Mouse (Mus musculus) olfactory bulb, adult 2 months (tissue): Measurements from ENCODE around the gene Phactr4. TPM values are rescaled to one million over a fixed set of nuclear protein-coding genes. Genes with fewer than 3 reads are reported as not detected.
"Not testable (repeated sequence)": the region's sequence is repeated elsewhere in the genome, so short reads cannot be mapped to it uniquely, and the experiment has no call there.

Source experiments
- H3K27ac ChIP-seq: fragments of 200-500 bp; 2 replicates; pipeline ENCODE4 v1.5.1; 2012; ENCODE audit warnings: low read depth, low read length; ENCODE audit not compliant: insufficient read depth
- H3K4me1 ChIP-seq: fragments of 200-500 bp; 2 replicates; pipeline ENCODE4 v1.6.1; 2012; ENCODE audit warnings: low read length; ENCODE audit not compliant: control insufficient read depth, insufficient read depth
- H3K4me3 ChIP-seq: fragments of 200-500 bp; 2 replicates; pipeline ENCODE4 v1.5.1; 2012; ENCODE audit warnings: mild to moderate bottlenecking, low read depth, low read length, moderate library complexity; ENCODE audit not compliant: insufficient read depth
- CTCF ChIP-seq: fragments of 200-500 bp; IDR thresholded peaks from 2 replicates; pipeline ENCODE4 v1.5.1; 2012; ENCODE audit warnings: low read depth, mild to moderate bottlenecking, low read length, moderate library complexity; ENCODE audit not compliant: insufficient read depth
- POLR2A ChIP-seq: fragments of 200-500 bp; IDR thresholded peaks from 2 replicates; pipeline ENCODE4 v1.6.1; 2012; ENCODE audit warnings: mild to moderate bottlenecking, low read depth, low read length, moderate library complexity; ENCODE audit not compliant: insufficient read depth
- WGBS: fragments of 180-500 bp; shearing (Covaris S2); methylation state at CpG from one replicate; pipeline ENCODE4 v1.1.7; 2018; 5-methylcytosine and 5-hydroxymethylcytosine counted together
- polyA plus RNA-seq: library from polyadenylated mRNA; stranded (reverse); fragments of >200 nt; gene quantifications from 2 replicates; pipeline ENCODE4 v1.2.4, GENCODE M21; 2012; ENCODE audit warnings: low replicate concordance; ENCODE audit not compliant: missing spikeins, insufficient read depth, insufficient read length

Gene Phactr4
- polyA plus RNA-seq, 1 experiment: not detected

DNA sequence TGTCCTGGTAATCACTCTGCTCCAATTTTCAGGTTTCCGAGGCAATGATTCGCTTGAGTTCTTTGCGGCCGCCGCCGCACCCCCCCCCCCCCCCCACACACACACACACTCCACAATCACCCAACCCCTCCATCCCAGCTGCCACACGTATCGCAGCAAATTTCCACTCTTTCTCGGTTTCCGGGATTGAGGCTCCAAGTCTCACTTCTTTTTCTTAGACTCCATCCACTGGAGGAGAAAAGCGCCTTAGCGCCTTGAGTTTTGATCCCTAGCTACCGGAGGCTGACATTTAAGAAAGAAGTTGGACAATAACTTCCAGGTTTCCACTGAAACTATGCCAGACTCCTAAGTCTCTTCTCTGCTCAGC lies 750 bp downstream of the Phactr4 start:
- no peak for TF ChIP-seq CTCF
- no peak for TF ChIP-seq POLR2A
- Histone ChIP-seq H3K4me1 (no peaks in the 10 kb centered on the region), H3K4me3 (peak overlapping the region; percentile 91), H3K27ac (no peak overlapping the region; the same call in 1 of the 2 replicates)
- WGBS: under 1% methylated on average over 13 of the region's 13 CpGs

DNA sequence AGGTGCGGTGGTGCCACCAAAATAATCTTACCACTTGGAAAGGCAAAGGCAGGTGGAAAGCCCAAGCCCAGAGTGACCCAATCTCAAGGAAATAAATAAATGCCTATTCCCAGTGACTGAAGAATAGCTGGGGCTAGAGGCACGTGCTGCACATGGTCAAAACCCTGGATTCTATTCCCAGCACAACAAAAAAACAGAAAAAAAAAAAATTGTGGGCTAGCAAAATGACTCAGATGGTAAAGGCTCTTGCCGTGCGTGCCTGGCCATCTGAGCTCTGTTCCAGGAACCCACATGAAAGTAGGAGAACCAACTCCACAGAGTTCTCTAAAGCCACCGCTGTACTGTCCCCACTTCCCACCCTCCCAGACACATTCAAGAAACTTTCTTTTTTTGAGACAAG lies 1.8 kb downstream of the Phactr4 start:
- TF ChIP-seq CTCF: no peak
- no peak for TF ChIP-seq POLR2A
- H3K27ac ChIP-seq: no peak overlapping the region
- no peak overlapping the region for H3K4me3 ChIP-seq
- no peaks in the 10 kb centered on the region for H3K4me1 ChIP-seq
- 73% methylated on average over 5 of the region's 5 CpGs for WGBS

DNA sequence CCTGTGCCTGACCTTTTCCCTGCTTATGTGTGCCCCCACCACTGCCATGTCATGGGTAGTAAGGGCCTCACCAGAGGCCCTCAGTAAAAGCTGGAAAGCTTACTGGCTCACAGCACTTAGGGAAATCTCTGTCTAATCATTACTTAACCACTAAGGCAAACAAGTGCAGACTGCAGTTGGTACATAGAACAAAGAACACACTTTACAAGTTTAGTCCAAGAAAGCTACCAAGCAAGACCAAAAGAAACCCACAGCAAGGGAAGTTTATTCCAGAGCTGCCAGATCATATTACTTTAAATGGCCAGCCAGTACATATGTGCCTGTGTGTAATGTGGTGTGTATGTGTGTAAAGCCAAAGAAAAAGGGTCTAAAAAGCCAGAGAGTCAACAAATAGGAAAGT lies 6.3 kb downstream of the Phactr4 start:
- TF ChIP-seq POLR2A: no peak
- no peak for TF ChIP-seq CTCF
- Histone ChIP-seq H3K4me1 (no peaks in the 10 kb centered on the region), H3K27ac (no peak overlapping the region), H3K4me3 (no peak overlapping the region)

DNA sequence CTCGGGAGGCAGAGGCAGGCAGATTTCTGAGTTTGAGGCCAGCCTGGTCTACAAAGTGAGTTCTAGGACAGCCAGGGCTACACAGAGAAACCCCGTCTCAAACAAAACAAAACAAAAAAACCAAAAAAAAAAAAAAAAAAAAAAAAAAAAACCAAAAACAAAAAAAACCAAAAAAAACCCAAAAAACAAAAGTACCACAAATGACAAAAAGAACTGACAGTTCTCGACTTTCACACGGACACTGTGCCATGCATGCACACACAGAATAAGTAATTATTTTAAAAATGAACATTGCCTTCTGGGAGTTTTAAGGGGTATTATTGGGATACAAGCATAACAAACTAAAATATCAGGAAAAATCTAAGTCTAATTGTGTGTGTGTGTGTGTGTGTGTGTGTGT lies 9.0 kb downstream of the Phactr4 start:
- 90% methylated on average over 4 of the region's 4 CpGs for WGBS
- H3K4me1 ChIP-seq, H3K27ac ChIP-seq, H3K4me3 ChIP-seq: not testable (repeated sequence)

DNA sequence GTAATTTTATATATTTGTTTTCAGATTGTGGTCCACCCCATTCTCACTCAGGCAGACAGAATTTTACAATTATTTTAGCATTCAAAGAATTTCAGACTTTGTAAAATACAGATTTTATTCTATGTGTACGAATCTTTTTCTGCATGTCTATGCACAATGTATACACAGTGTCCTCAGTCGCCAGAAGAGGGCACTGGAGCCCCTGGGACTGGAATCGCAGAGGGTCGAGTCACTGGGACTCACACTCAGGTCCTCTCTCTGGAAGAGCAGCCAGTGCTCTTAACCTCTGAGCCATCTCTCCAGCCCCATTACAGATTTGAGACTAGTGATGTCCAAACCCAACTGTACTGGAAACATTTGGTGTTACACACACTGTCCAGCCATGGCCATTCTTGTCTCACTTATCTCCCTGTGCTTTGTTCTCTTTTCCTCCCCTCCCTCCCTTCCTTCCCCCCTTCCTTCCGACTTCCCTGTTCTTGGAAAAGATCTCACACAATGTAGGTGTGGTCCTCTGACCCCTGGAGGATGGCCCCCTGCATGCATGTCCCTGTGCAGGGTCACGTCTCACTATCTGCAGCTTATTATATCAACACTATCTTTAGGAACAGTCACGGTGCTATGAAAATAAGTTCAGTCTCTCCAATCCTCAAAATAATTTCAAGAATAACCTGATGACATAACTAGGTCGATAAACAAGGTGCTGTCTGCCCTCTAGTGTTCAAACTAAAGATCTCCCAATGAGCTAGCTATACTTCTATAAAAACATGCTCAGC lies 10.8 kb downstream of the Phactr4 start:
- Histone ChIP-seq H3K4me3 (no peak overlapping the region), H3K4me1 (no peaks in the 10 kb centered on the region), H3K27ac (no peak overlapping the region)
- 46% methylated on average over 8 of the region's 8 CpGs for WGBS
- peak; percentile 21; the same call in 1 of the 2 replicates for TF ChIP-seq CTCF
- no peak for TF ChIP-seq POLR2A

DNA sequence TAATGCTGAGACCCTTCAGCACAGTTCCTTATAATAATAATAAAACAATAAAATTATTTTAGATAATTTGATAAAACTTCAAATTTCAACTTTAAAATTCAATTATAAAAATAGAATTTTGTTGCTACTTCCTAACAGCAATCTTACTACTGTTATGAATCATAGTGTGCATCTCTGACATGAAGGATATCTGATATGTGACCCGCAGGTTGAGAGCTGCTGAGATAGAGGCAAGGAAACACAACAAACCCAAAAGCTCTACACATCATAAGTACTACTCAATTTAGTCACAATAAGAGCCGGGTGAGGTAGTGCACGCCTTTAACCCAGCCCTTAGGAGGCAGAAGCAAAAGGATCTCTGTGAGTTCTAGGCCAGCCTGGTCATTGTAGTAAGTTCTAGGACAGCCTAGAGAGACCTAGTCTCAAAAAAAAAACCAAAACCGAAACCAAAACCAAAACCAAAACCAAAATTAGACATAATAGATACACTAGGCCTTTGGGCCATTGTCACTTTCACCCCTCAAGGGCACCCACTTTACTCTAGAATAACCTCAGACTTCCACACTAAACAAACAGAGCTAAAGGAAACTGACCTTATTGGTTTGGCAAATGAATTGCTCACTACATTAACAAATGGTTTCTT lies 12.6 kb downstream of the Phactr4 start:
- no peak overlapping the region for H3K27ac ChIP-seq
- H3K4me3 ChIP-seq: no peak overlapping the region
- TF ChIP-seq CTCF (no peak), POLR2A (no peak)
- no peaks in the 10 kb centered on the region for H3K4me1 ChIP-seq
- 90% methylated on average over 4 of the region's 4 CpGs for WGBS

DNA sequence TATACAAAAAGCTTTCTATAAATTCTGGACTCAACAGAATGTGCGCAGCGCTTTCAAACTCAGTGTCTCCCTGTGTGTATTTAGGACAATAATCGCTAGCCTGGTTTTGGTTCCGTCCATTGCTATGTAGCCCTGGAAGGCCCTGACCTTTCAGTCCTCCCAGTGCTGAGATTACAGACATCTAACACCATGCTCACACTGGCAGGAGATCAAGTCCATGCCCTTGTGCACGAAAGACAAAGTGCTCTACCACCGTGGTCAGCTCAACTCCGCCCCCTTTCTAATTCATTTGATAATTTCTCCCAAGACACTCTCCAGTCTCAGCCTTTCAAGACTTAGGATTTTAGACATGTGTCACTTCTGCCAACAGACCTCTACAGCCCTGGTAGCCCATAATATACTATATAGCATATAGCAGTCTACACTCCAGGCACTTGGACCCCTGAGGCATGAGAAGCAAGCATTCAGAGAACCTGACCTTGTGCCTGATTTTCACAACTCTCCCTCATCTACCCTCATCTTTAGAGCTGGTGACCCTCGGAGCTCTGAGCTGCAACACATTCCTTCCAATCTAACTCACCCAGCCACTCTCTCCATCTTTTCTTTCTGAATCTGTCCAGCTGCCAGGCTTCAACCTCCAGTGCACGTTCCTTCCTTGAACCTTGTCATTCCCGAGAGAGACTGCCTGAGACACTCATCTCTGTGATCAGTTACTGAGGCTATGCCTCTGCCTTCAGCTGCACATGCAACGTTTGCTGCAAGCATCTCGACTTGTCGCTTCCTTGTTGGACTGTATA lies 15.7 kb downstream of the Phactr4 start:
- 72% methylated on average over 13 of the region's 13 CpGs for WGBS
- TF ChIP-seq CTCF (no peak), POLR2A (no peak)
- H3K27ac ChIP-seq: no peak overlapping the region
- no peaks in the 10 kb centered on the region for H3K4me1 ChIP-seq
- H3K4me3 ChIP-seq: no peak overlapping the region

DNA sequence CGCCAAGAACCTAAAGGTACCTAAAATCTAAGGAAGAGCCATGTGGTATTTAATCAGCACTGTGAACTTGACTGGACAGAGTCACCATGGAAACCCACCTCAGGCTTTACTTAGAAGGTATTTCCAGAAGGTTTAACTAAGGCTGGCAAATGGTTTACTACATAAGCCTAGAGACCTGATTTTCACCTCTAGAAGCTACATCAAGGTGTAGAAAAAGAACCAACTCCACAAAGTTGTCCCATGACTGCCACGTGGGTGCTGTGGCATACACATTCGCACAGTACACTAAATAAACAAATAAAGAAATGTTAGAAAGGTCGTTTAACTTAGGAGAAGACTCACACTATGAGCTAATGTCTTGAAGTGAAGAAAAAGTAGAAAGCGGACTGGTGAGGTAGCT lies 17.7 kb downstream of the Phactr4 start:
- no peak overlapping the region for H3K27ac ChIP-seq
- no peaks in the 10 kb centered on the region for H3K4me1 ChIP-seq
- no peak overlapping the region for H3K4me3 ChIP-seq
- WGBS: 87% methylated on average over 5 of the region's 5 CpGs
- TF ChIP-seq CTCF: no peak
- no peak for TF ChIP-seq POLR2A

DNA sequence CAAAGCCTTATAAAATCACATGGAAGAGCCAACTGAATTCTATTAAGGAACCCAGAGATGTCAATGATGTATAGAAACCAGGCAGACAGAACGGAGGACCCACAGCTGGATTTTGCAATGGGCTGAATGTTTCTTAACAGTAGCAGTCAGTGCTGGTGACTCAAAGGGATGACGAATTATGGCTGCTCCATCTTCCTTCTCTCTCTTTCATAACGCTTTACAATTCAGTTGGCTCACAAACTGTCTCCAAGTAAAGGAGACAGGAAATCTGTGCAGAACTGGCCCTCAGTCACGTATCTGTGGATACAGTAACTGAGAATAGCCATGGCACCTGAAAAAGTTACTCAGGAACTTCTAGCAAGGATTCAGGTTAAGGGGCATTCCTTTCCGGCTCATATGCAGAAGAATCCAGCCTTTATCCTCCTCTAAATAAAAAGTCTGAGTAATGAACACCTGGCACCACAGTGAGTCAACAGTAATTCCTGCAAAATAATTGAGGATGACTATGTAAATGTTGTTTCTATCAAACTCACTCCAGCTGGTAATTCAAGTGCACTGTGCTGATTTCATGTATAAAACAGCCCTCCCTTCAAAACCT lies 19.1 kb downstream of the Phactr4 start:
- peak overlapping the region; percentile 71 for H3K27ac ChIP-seq
- H3K4me3 ChIP-seq: no peak overlapping the region
- peaks cover 3% of the 10 kb centered on the region; the same call in 1 of the 2 replicates for H3K4me1 ChIP-seq
- WGBS: 48% methylated on average over 5 of the region's 5 CpGs
- TF ChIP-seq CTCF: no peak
- no peak for TF ChIP-seq POLR2A
